Mouse (Mus musculus): ENCODE measurements around the gene Grpel1. TPM values are rescaled to one million over a fixed set of nuclear protein-coding genes. Genes with fewer than 3 reads are reported as not detected.

Gene Grpel1
- total and polyA plus RNA-seq, 3 experiments, result 16.7 to 32.9 (median 20.8) TPM

DNA sequence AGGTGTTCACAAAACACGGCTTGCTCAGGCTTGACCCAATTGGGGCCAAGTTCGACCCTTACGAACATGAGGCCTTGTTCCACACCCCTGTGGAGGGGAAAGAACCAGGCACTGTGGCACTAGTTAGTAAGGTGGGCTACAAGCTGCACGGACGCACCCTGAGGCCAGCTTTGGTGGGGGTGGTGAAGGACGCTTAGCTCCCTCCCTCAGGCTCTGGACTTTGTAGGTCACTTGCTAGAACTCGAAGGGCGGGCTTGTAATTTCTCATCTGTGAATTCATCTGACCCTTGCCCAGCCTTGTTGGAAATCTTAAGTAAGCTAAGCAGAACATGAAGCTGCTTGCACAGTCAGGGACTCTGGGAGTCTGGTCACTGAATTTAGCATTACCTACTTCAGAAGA, 6.4 kb downstream of the Grpel1 start:
- H3K36me3 ChIP-seq (replicated peaks), result peaks cover 83% of the 10 kb centered on the region
- ATAC-seq (ENCODE audit: extremely low read depth, insufficient number of reproducible peaks, low FRiP score, poor library complexity, severe bottlenecking), result no peak

DNA sequence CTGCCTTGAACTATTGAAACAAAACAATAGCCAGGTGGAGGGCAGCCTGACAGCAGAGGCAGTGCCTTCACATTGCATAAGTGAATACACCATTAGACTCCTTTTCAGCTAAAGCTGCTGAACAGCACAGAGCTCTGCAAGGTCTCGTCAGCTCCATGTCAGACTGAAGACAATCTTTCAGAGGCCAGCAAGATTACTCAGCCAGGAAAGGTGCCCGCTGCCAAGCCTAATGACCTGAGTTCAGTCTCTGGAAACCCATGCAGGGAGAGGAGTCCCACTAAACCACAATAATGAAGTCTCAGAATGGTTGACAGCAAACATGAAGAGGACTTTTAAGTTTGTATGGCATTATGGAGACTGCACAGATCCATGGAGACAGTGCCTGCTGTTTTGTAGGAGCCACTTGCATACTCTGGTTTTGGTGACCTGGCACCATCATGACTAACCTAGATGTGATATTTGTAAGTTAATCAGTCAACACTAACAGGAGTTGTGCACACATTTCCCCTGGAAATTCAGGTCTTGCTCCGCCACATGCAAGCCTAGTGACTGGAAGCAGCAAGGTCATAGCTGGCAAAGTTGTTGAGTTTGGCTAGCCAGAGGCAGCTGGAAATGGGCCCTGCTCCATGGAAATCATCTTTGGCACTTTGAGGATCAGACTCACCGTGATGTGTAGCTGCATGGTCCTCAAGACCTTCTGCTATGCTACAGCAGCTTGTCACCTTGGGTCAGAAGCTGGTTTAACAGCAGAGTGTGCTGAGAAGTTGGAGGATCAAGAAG, 8.3 kb downstream of the Grpel1 start:
- H3K4me3 ChIP-seq (ENCODE audit: low read depth, low read length), result no peak overlapping the region
- DNase-seq (ENCODE audit: low spot score) (no peak), ATAC-seq (ENCODE audit: extremely low read depth, insufficient number of reproducible peaks, low FRiP score, poor library complexity, severe bottlenecking) (no peak)
- no peak for TF ChIP-seq TAL1 (conservative IDR thresholded peaks at IDR 0.05; ENCODE audit: low read depth, low read length)
- no peak for TF ChIP-seq GATA1 (IDR thresholded peaks at IDR 0.05; ENCODE audit: borderline replicate concordance, low read length)
- TF ChIP-seq CTCF (IDR thresholded peaks at IDR 0.05; ENCODE audit: low read depth, low read length), result no peak
- TF ChIP-seq GATA2 (IDR thresholded peaks at IDR 0.05; ENCODE audit: borderline replicate concordance, low read depth, low read length), result no peak
- TF ChIP-seq POLR2AphosphoS5 (IDR thresholded peaks at IDR 0.05; ENCODE audit: insufficient replicate concordance, low read depth, low read length), result no peak
- peaks cover 11% of the 10 kb centered on the region; the same call in 1 of the 2 replicates for H3K4me1 ChIP-seq (ENCODE audit: insufficient read depth, low read depth, low read length)
- peaks cover 89% of the 10 kb centered on the region for H3K36me3 ChIP-seq (replicated peaks)
- no peaks in the 10 kb centered on the region for H3K9me3 ChIP-seq (replicated peaks)
- H3K27me3 ChIP-seq (ENCODE audit: insufficient read depth, low read length), result no peaks in the 10 kb centered on the region

More for the DNA sequence above, 6.4 kb downstream of the Grpel1 start:
- H3K4me1 ChIP-seq (ENCODE audit: insufficient read depth, low read depth, low read length), result peaks cover 18% of the 10 kb centered on the region
- no peaks in the 10 kb centered on the region for H3K9me3 ChIP-seq (replicated peaks)
- TF ChIP-seq GATA2 (IDR thresholded peaks at IDR 0.05; ENCODE audit: borderline replicate concordance, low read depth, low read length) (no peak), POLR2AphosphoS5 (IDR thresholded peaks at IDR 0.05; ENCODE audit: insufficient replicate concordance, low read depth, low read length) (no peak), GATA1 (IDR thresholded peaks at IDR 0.05; ENCODE audit: borderline replicate concordance, low read length) (no peak), TAL1 (conservative IDR thresholded peaks at IDR 0.05; ENCODE audit: low read depth, low read length) (no peak), CTCF (IDR thresholded peaks at IDR 0.05; ENCODE audit: low read depth, low read length) (no peak)
- H3K4me3 ChIP-seq (ENCODE audit: low read depth, low read length), result no peak overlapping the region
- DNase-seq (ENCODE audit: low spot score), result no peak
- H3K27me3 ChIP-seq (ENCODE audit: insufficient read depth, low read length), result no peaks in the 10 kb centered on the region

DNA sequence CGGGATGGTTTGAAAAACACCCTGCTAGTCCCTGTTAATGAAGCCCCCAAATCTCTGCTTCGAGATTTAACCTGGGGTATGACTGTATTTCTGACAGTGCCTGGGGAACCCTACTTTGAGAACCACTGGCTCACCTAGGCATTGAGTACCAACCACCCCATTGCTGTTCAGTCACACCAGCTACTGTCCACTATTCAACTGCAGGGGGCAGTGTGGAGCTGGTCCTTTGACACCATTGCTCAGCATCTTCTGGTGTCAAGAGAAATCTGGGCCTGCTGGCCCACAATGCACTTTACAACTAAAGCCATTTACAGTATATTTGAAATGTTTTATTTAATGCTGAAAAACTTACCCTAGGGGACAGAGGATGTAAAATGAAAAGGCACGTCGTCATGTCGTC, 9.5 kb downstream of the Grpel1 start:
- ATAC-seq (ENCODE audit: extremely low read depth, insufficient number of reproducible peaks, low FRiP score, poor library complexity, severe bottlenecking), result no peak; the same call in 1 of the 2 replicates
- no peak for TF ChIP-seq TAL1 (conservative IDR thresholded peaks at IDR 0.05; ENCODE audit: low read depth, low read length)
- TF ChIP-seq CTCF (IDR thresholded peaks at IDR 0.05; ENCODE audit: low read depth, low read length), result peak; percentile 67
- peaks cover 13% of the 10 kb centered on the region for H3K4me1 ChIP-seq (ENCODE audit: insufficient read depth, low read depth, low read length)
- H3K9me3 ChIP-seq (replicated peaks), result no peaks in the 10 kb centered on the region
- DNase-seq (ENCODE audit: low spot score), result no peak
- peaks cover 89% of the 10 kb centered on the region for H3K36me3 ChIP-seq (replicated peaks)
- no peaks in the 10 kb centered on the region for H3K27me3 ChIP-seq (ENCODE audit: insufficient read depth, low read length)
- H3K4me3 ChIP-seq (ENCODE audit: low read depth, low read length), result no peak overlapping the region

DNA sequence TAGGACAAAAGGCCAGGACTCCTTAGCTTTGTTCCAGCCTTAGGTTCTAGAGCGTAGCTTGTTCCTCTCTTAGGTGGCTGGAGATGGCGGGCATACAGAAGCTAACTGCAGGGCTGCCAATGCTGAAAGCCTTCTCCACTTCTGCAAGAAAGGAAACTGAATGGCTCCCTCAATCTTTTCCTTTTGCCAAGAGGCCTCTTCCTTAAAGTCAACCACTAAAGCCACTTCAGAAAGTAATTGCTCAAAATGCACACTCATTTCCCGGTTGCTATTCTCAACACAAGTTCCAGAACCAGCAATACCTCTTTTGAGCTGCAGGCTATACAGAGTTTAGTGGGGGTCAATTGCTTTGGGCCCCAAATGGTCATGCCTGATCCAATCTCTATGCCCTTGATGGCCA, 12.7 kb downstream of the Grpel1 start:
- DNase-seq (ENCODE audit: low spot score), result no peak
- TF ChIP-seq GATA1 (IDR thresholded peaks at IDR 0.05; ENCODE audit: borderline replicate concordance, low read length) (no peak), CTCF (IDR thresholded peaks at IDR 0.05; ENCODE audit: low read depth, low read length) (no peak), TAL1 (conservative IDR thresholded peaks at IDR 0.05; ENCODE audit: low read depth, low read length) (no peak), POLR2AphosphoS5 (IDR thresholded peaks at IDR 0.05; ENCODE audit: insufficient replicate concordance, low read depth, low read length) (no peak), GATA2 (IDR thresholded peaks at IDR 0.05; ENCODE audit: borderline replicate concordance, low read depth, low read length) (no peak)
- Histone ChIP-seq H3K4me1 (ENCODE audit: insufficient read depth, low read depth, low read length) (peaks cover 41% of the 10 kb centered on the region), H3K36me3 (replicated peaks) (peaks cover 88% of the 10 kb centered on the region), H3K9me3 (replicated peaks) (no peaks in the 10 kb centered on the region), H3K4me3 (ENCODE audit: low read depth, low read length) (no peak overlapping the region), H3K27me3 (ENCODE audit: insufficient read depth, low read length) (no peaks in the 10 kb centered on the region)
- ATAC-seq (ENCODE audit: extremely low read depth, insufficient number of reproducible peaks, low FRiP score, poor library complexity, severe bottlenecking), result no peak

DNA sequence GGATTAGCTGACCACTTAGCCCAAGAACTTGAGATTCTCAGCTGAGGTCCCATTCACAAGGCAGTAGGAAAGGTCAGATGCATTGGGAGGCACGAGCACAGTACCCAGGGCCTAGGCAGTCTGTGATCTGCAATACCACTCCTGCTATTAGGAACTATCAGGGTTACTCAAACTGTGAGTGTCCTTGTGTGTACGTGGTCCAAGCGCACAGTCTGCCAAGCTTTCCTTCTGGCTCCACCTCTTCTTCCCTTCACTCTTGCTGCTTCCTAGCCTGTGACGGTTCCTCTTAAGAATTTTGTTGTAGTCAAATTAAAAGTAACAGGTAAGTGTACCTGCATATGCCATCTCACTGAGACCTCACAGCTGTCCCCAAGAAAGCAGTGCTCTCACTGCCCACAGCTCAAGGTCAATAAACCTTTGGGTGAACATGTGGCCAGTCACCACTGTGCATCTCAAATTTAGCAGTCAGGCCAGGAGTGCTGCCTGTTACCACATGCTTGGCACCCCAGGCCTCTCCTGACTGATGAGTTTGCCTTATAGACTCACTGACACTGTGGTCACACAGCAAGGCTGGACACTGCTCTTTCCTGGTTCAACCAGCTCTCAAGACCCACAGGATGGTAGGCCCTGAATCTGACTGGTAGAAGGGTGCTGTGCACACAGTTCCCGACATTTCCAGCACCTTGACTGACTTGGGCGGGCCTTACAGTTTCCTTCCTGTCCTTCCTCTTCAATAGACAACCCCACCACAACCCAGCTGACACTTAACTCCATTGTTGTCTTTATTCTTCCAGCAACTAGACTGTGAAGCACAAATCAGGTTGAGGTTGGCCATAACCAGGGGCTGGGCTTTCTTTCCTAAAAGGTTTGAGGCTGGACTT, 14.0 kb downstream of the Grpel1 start:
- Histone ChIP-seq H3K9me3 (replicated peaks) (no peaks in the 10 kb centered on the region), H3K27me3 (ENCODE audit: insufficient read depth, low read length) (no peaks in the 10 kb centered on the region), H3K4me1 (ENCODE audit: insufficient read depth, low read depth, low read length) (peaks cover 54% of the 10 kb centered on the region), H3K4me3 (ENCODE audit: low read depth, low read length) (no peak overlapping the region), H3K36me3 (replicated peaks) (peaks cover 81% of the 10 kb centered on the region)
- ATAC-seq (ENCODE audit: extremely low read depth, insufficient number of reproducible peaks, low FRiP score, poor library complexity, severe bottlenecking) (no peak), DNase-seq (ENCODE audit: low spot score) (no peak)
- TF ChIP-seq TAL1 (conservative IDR thresholded peaks at IDR 0.05; ENCODE audit: low read depth, low read length) (no peak), POLR2AphosphoS5 (IDR thresholded peaks at IDR 0.05; ENCODE audit: insufficient replicate concordance, low read depth, low read length) (no peak), GATA2 (IDR thresholded peaks at IDR 0.05; ENCODE audit: borderline replicate concordance, low read depth, low read length) (no peak), CTCF (IDR thresholded peaks at IDR 0.05; ENCODE audit: low read depth, low read length) (no peak), GATA1 (IDR thresholded peaks at IDR 0.05; ENCODE audit: borderline replicate concordance, low read length) (no peak)

DNA sequence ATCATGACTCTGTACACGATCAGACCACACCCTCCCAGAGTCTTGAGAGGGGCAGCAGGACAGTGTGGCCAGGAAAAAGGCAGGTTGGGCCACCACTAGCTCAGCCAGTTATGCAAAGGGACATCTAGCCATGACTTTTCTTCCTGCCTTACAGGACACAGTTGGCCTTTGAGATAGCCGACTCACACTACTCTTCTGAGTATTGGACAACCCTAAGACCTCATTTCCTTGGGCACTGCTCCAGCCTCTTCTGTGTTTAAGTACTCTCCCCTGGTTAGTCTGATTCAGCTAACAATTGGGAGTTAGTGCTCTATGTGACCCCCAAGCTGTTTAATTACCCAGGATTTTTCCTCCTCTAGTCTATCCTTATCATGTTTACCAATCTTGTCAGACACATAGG, 14.9 kb downstream of the Grpel1 start:
- Histone ChIP-seq H3K36me3 (replicated peaks) (peaks cover 75% of the 10 kb centered on the region), H3K9me3 (replicated peaks) (no peaks in the 10 kb centered on the region), H3K4me3 (ENCODE audit: low read depth, low read length) (no peak overlapping the region), H3K27me3 (ENCODE audit: insufficient read depth, low read length) (no peaks in the 10 kb centered on the region), H3K4me1 (ENCODE audit: insufficient read depth, low read depth, low read length) (peaks cover 57% of the 10 kb centered on the region)
- DNase-seq (ENCODE audit: low spot score) (no peak), ATAC-seq (ENCODE audit: extremely low read depth, insufficient number of reproducible peaks, low FRiP score, poor library complexity, severe bottlenecking) (no peak)
- TF ChIP-seq POLR2AphosphoS5 (IDR thresholded peaks at IDR 0.05; ENCODE audit: insufficient replicate concordance, low read depth, low read length) (no peak), GATA2 (IDR thresholded peaks at IDR 0.05; ENCODE audit: borderline replicate concordance, low read depth, low read length) (no peak), TAL1 (conservative IDR thresholded peaks at IDR 0.05; ENCODE audit: low read depth, low read length) (no peak), CTCF (IDR thresholded peaks at IDR 0.05; ENCODE audit: low read depth, low read length) (no peak), GATA1 (IDR thresholded peaks at IDR 0.05; ENCODE audit: borderline replicate concordance, low read length) (no peak)
